ENCODE assay signal across 8 mouse cellular contexts in genomic region chr8:71464513-71465500, GRCm38 (mm10). TPM values are rescaled to one million over a fixed set of nuclear protein-coding genes. Genes with fewer than 3 reads are reported as not detected.
DNase-seq lines count a peak whose midpoint lies in the region; ATAC-seq lines count a peak whose summit lies in the region.

Mrpl34 (plus strand) TSS chr8:71464959.

- WGBS in heart, embryonic 14.5 days, result under 1% methylated on average over 59 of the region's 59 CpGs
- WGBS in liver, embryonic 13.5 days (ENCODE audit: insufficient replicate concordance), result under 1% methylated on average over 59 of the region's 59 CpGs
- under 1% methylated on average over 59 of the region's 59 CpGs for WGBS in stomach, embryonic 16.5 days

- H3K4me1 ChIP-seq in heart, embryonic 14.5 days (ENCODE audit: control insufficient read depth in 2 of 2, insufficient read depth in 2 of 2, low read length in 2 of 2), result peaks cover 21 to 27% of the 10 kb centered on the region in 2 experiments
- H3K4me1 ChIP-seq in liver, embryonic 13.5 days (replicated peaks), result peaks cover 45% of the 10 kb centered on the region
- H3K4me1 ChIP-seq in stomach, embryonic 16.5 days (ENCODE audit: control insufficient read depth, insufficient read depth, low read length), result peaks cover 25% of the 10 kb centered on the region

- peak; percentile 65 for ATAC-seq in CD4-positive, CD25-positive, alpha-beta regulatory T cell, adult 4 months
- peak; percentile 77 for ATAC-seq in heart, embryonic 14.5 days (ENCODE audit: insufficient number of reproducible peaks, insufficient read depth, low FRiP score, low read depth)
- peak; percentile 81 for ATAC-seq in liver, embryonic 13.5 days (ENCODE audit: low read depth)
- ATAC-seq in stomach, embryonic 16.5 days (ENCODE audit: insufficient read depth, low FRiP score), result peak; percentile 79

- DNase-seq in c-Kit-negative CD71-positive TER-119-positive erythroid progenitor cells, embryonic 14.5 days (ENCODE audit: low read depth, low spot score), result peak; percentile 100
- peak; percentile 100 for DNase-seq in fibroblast of lung, adult 2 months (ENCODE audit: low read depth)
- peak; percentile 99 for DNase-seq in kidney, postnatal 14 days
- peak; percentile 98 for DNase-seq in liver, embryonic 13.5 days
- DNase-seq in neural tube, embryonic 10.5 days (ENCODE audit: extremely low spot score, low spot score), result peak; percentile 96

- H3K4me2 ChIP-seq in heart, embryonic 14.5 days (ENCODE audit: low read length), result peak within 1 kb of the TSS; percentile 75
- H3K4me2 ChIP-seq in liver, embryonic 13.5 days, result peak within 1 kb of the TSS; percentile 99
- H3K4me2 ChIP-seq in stomach, embryonic 16.5 days (ENCODE audit: low read depth, low read length), result peak within 1 kb of the TSS; percentile 81

- H3K9ac ChIP-seq in heart, embryonic 14.5 days (ENCODE audit: low read length), result peak within 1 kb of the TSS; percentile 85
- peak within 1 kb of the TSS; percentile 91 for H3K9ac ChIP-seq in liver, embryonic 13.5 days
- H3K9ac ChIP-seq in stomach, embryonic 16.5 days (ENCODE audit: low read length), result peak within 1 kb of the TSS; percentile 75

- peaks cover 23% of the 10 kb centered on the region for H3K36me3 ChIP-seq in heart, embryonic 14.5 days (ENCODE audit: control insufficient read depth, insufficient read depth, low read length)
- H3K36me3 ChIP-seq in liver, embryonic 13.5 days, result peaks cover 22% of the 10 kb centered on the region
- H3K36me3 ChIP-seq in stomach, embryonic 16.5 days (ENCODE audit: control insufficient read depth, insufficient read depth, low read length), result no peaks in the 10 kb centered on the region

- H3K4me3 ChIP-seq in heart, embryonic 14.5 days (ENCODE audit: control insufficient read depth in 1 of 2, insufficient read depth in 1 of 2, low read depth in 1 of 2, low read length in 2 of 2), result peak within 1 kb of the TSS; percentile 75 to 94
- H3K4me3 ChIP-seq in liver, embryonic 13.5 days (replicated peaks), result peak within 1 kb of the TSS; percentile 86
- H3K4me3 ChIP-seq in stomach, embryonic 16.5 days (replicated peaks; ENCODE audit: low read length), result peak within 1 kb of the TSS; percentile 78

- no peaks in the 10 kb centered on the region for H3K9me3 ChIP-seq in heart, embryonic 14.5 days (ENCODE audit: control insufficient read depth, low read length)
- H3K9me3 ChIP-seq in liver, embryonic 13.5 days (replicated peaks), result no peaks in the 10 kb centered on the region; the same call in 1 of the 2 replicates
- no peaks in the 10 kb centered on the region for H3K9me3 ChIP-seq in stomach, embryonic 16.5 days (replicated peaks; ENCODE audit: control insufficient read depth, low read length)

- H3K27ac ChIP-seq in heart, embryonic 14.5 days (replicated peaks in 1 of 2; ENCODE audit: control insufficient read depth in 1 of 2, insufficient read depth in 1 of 2, low read depth in 2 of 2, low read length in 2 of 2), result peak within 1 kb of the TSS; percentile 95 to 97
- H3K27ac ChIP-seq in liver, embryonic 13.5 days, result peak within 1 kb of the TSS; percentile 81
- peak within 1 kb of the TSS; percentile 94 for H3K27ac ChIP-seq in stomach, embryonic 16.5 days (ENCODE audit: low read length)

- no peaks in the 10 kb centered on the region for H3K27me3 ChIP-seq in heart, embryonic 14.5 days (ENCODE audit: control insufficient read depth, insufficient read depth, low read length)
- peaks cover 12% of the 10 kb centered on the region; the same call in 1 of the 2 replicates for H3K27me3 ChIP-seq in liver, embryonic 13.5 days
- H3K27me3 ChIP-seq in stomach, embryonic 16.5 days (ENCODE audit: control insufficient read depth, insufficient read depth, low read length), result no peaks in the 10 kb centered on the region

RNA-seq across cellular contexts. Expression of gene Mrpl34, which starts in this region (rescaled TPM):
- 10 to 100 TPM; 65.1 to 82.9 TPM for polyA plus RNA-seq in CD4-positive, CD25-positive, alpha-beta regulatory T cell, adult 4 months (2017; shearing (Covaris generic))
- 191 and 193 TPM in 2 replicates for polyA plus RNA-seq in heart, embryonic 14.5 days (2014; fragmentation: Nextera tagmentation; extraction: Ambion mirVana)
- 154 and 157 TPM in 2 replicates for polyA plus RNA-seq in liver, embryonic 13.5 days (2015; fragmentation: Nextera tagmentation; extraction: Ambion mirVana)
- 126 and 148 TPM in 2 replicates for polyA plus RNA-seq in stomach, embryonic 16.5 days (2015; fragmentation: Nextera tagmentation; extraction: Ambion mirVana)

Comparison
In these comparisons a context has a peak if more than half of its experiments do, and no peak if none do; other contexts are left out.
1. Peak in every context shown above with its lines: DNase-seq, ATAC-seq, H3K4me3 ChIP-seq and H3K27ac ChIP-seq.